Mouse (Mus musculus) bone marrow, adult 2 months (tissue): ENCODE data around the gene Brd3os.

Experiments
- CTCF ChIP-seq: fragments of 200-500 bp; IDR thresholded peaks from 2 replicates; pipeline ENCODE4 v1.5.1; 2011; ENCODE audit warnings: low read length, control low read depth; ENCODE audit not compliant: control insufficient read depth, insufficient read depth
- POLR2A ChIP-seq: fragments of 200-500 bp; IDR thresholded peaks from 2 replicates; pipeline ENCODE4 v1.6.1; 2011; ENCODE audit warnings: low read depth, mild to moderate bottlenecking, control low read depth, low read length, borderline replicate concordance; ENCODE audit not compliant: control insufficient read depth

- TF ChIP-seq CTCF, result no peak
- TF ChIP-seq POLR2A, result no peak
These were observed 31.1 kb downstream of the Brd3os start for GRCm38 (mm10) chr2:27473061-27473765.
